Mouse (Mus musculus): Measurements from ENCODE around the gene Zfp445.
"Not testable (repeated sequence)": the region's sequence is repeated elsewhere in the genome, so short reads cannot be mapped to it uniquely, and the experiment has no call there.

Zfp445 gene

DNA sequence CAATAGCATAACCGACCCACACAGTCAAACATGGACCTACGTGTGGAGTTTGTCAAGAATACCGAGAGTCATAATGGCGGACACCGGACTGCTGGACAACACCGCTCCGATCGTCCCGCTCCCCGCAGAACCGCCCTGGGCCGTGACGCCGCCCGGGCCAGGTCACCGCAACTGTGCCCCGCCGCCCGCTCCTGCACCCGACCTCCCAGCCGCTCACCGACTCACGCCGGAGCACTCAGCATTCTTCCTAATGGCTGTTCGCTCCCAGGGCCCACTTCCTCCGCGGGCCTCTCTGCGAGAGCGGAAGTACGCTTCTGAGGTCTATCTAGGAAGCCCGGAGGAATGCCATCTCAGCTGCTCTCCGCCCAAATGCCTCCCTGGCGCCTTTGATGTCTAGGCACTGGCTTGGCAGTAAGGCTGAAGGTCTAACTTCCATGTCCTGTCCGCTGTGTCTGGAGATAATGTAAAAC, at the start of gene Zfp445:
Gene Zfp445 (minus strand): TSS at position 310 of the 470 bp plus-strand sequence.
- peak; percentile 88 for DNase-seq (ENCODE audit: low read depth, low spot score)
- Histone ChIP-seq H3K36me3 (ENCODE audit: control insufficient read depth, insufficient read depth, low read length, poor library complexity, severe bottlenecking) (peaks cover 6% of the 10 kb centered on the region), H3K27me3 (ENCODE audit: control insufficient read depth, insufficient read depth, low read length, poor library complexity, severe bottlenecking) (no peaks in the 10 kb centered on the region)

DNA sequence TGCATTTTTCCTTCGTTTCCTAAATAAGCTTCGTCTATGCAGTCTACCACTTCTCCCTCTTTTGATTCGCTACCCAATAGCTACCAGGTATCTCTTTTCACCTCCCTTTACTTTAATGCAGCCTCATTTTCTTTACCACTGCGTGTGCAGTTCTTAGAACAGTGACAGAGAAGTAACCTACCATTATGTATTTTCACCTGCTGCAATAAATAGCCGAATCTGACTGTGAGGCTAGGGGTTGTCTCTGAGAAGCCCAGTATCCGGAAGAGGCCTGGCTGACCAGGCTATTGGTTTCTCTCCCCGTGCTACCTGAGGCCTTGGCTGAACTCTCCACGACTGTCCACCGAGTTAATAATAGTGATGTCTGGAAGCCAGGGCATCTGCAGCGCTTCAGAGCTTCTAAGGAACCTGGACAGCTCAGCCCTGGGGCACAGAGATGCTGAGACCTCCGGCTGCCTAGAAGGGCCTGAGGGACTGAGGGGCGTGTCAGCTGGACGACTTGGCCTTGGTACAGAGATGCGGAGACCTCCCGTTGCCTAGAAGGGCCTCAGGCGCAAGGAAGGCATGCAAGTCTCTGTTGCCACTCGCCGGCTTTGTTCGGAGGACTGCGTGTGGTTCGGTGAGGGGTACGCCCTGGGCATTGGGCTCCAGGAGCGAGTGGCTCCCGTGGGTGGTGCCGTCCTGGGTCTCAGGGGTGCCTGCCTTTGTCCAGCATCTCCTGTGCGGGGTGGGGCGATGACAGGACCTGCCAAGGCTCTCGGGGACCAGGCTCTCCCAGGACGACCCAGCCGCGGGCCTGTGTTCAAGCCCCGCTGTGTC, 37.1 kb upstream of the Zfp445 start:
- Histone ChIP-seq H3K27me3 (ENCODE audit: control insufficient read depth, insufficient read depth, low read length, poor library complexity, severe bottlenecking) (no peaks in the 10 kb centered on the region), H3K36me3 (ENCODE audit: control insufficient read depth, insufficient read depth, low read length, poor library complexity, severe bottlenecking) (no peaks in the 10 kb centered on the region)
- no peak for DNase-seq (ENCODE audit: low read depth, low spot score)

DNA sequence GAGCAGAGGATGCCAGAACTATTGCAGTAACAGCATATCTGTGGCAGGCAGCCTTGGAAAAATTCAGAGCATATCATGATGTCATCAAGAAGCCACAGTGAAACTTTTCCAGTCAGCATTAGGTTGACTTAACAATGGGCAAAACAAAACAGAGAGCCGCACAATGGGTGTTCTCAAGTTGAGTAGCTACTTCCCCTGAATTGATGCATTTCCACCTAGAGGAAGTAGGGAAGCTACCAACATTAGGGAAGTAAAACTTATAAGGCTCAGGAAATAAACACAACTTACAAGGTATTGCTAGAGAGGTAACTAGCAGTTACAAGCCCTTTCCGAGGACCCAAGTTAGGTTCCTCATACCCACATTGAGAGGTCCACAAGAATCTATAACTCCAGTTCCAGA, 35.2 kb upstream of the Zfp445 start:
- no peaks in the 10 kb centered on the region for H3K27me3 ChIP-seq (ENCODE audit: control insufficient read depth, insufficient read depth, low read length, poor library complexity, severe bottlenecking)
- H3K36me3 ChIP-seq (ENCODE audit: control insufficient read depth, insufficient read depth, low read length, poor library complexity, severe bottlenecking), result no peaks in the 10 kb centered on the region
- no peak for DNase-seq (ENCODE audit: low read depth, low spot score)

DNA sequence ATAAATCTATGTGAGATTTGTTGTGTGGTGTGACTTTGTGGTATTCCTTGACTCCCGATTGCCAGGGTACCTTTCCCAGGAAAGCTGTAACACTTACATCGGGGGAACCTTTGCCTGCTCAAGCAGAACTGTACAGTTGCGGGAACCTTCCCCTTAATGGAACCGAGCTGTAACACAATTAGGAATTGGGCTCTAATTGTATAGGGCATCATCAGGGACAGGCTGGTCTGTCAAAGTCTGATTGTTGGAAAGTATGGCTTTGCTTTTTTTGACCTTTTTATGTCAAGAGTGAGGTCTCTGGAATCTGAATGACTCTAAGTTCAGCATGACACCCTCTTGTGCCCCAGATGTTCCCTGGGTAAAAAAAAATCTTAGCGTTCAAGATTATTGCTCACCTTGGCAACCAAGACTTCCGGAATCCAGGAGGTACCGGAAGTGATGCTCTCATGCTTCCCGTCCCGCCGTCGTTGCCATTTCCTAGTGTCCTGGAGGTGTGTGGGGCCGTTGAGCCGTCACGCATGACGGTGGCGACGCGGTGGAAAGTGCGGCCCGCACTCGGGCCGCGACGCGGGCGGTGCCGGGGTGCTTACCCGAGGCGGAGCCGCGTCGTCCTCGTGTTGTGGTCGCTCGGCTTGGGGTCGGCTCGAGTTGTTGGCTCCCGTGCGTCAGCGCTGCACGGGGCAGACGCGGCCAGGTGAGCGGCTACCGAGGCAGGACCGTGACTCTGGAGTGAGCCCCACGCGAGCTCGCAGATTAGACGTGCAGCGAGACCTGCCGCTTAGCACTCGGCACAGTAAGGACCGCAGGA, 20.8 kb upstream of the Zfp445 start:
- H3K27me3 ChIP-seq (ENCODE audit: control insufficient read depth, insufficient read depth, low read length, poor library complexity, severe bottlenecking), result no peaks in the 10 kb centered on the region; the same call in 1 of the 2 replicates
- DNase-seq (ENCODE audit: low read depth, low spot score), result peak; percentile 84
- no peaks in the 10 kb centered on the region for H3K36me3 ChIP-seq (ENCODE audit: control insufficient read depth, insufficient read depth, low read length, poor library complexity, severe bottlenecking)

DNA sequence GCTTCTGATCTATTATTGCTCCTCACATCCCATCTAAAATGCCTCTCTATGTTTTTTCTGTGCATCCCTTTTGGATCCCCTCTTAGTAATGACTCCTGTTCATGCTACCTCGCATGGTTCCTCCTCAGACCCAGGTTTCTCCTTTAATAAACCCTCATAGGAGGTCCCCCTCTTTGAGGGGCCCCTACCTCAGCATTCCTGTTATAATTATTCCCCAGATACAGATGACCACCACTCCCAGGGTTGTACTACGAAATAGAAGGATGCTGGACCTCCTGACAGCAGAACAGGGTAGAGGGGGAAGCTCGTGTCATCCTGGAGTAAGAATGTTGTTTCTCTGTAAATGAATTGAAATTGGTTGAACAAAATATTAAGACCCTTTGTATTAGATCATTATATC, 19.6 kb upstream of the Zfp445 start, which contains the start of gene Zkscan7:
Gene Zkscan7 (plus strand): TSS at position 301 of the 400 bp plus-strand sequence.
- H3K27me3 ChIP-seq (ENCODE audit: control insufficient read depth, insufficient read depth, low read length, poor library complexity, severe bottlenecking), result no peaks in the 10 kb centered on the region; the same call in 1 of the 2 replicates
- H3K36me3 ChIP-seq (ENCODE audit: control insufficient read depth, insufficient read depth, low read length, poor library complexity, severe bottlenecking), result no peaks in the 10 kb centered on the region
- no peak for DNase-seq (ENCODE audit: low read depth, low spot score)

DNA sequence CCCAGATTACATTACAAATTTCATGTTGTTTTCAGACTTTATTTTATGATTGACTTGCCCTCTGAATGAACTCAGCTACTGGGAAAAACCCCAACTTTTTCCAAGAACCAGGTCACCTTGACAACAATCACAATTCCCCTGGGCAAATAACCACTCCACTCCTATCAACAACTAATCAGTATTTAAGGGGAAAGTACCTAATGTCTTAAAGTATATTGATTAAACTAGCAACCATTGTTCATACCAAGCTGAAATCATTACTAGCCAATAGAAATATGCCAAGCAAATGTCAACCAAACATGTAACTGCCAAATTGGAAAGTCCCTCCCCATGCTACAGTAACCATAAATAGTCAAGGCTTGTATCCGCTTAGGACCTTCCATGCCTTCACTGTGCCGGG, 9.3 kb upstream of the Zfp445 start:
- Histone ChIP-seq H3K27me3 (ENCODE audit: control insufficient read depth, insufficient read depth, low read length, poor library complexity, severe bottlenecking) (no peaks in the 10 kb centered on the region), H3K36me3 (ENCODE audit: control insufficient read depth, insufficient read depth, low read length, poor library complexity, severe bottlenecking) (no peaks in the 10 kb centered on the region)
- no peak for DNase-seq (ENCODE audit: low read depth, low spot score)

DNA sequence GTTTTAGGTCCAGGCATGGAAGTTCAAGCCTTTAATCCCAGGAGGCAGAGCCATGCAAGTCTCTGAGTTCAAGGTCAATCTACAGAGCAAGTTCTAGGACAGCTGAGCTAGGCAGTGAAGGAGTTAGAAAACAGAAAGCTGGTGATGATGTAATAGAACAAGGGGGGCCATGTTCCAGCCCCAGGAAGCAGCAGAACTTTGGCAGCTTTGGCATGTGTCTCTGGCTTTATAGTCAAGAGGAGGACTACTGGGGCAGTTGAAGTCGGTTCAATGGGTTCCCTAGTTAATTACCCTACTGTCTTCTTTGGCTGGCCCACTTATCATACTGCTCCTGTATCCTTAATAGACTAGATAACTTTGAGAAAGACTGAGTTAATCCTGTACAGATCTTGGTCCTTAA, 8.8 kb upstream of the Zfp445 start:
- Histone ChIP-seq H3K36me3 (ENCODE audit: control insufficient read depth, insufficient read depth, low read length, poor library complexity, severe bottlenecking) (no peaks in the 10 kb centered on the region), H3K27me3 (ENCODE audit: control insufficient read depth, insufficient read depth, low read length, poor library complexity, severe bottlenecking) (no peaks in the 10 kb centered on the region)
- DNase-seq (ENCODE audit: low read depth, low spot score), result no peak

DNA sequence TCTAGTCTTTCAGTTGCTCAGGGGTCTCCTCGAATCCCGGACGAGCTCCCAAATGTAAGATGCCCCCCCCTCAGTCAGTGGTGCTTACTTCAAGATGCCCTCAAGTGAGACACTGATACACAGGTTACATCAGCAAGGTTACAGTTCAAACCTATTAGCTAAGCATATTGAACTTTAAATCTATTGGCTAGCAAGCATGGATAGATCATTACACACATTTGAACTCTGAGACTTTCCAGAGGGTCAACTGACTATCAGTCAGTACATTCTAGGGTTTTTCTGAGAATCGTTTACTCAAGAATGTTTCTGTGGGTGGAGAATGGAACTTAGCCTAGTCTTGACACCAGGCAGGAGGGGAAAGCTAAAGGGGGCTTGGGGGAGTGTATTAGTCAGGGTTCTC, 6.8 kb upstream of the Zfp445 start:
- no peak for DNase-seq (ENCODE audit: low read depth, low spot score)
- no peaks in the 10 kb centered on the region for H3K36me3 ChIP-seq (ENCODE audit: control insufficient read depth, insufficient read depth, low read length, poor library complexity, severe bottlenecking)
- H3K27me3 ChIP-seq (ENCODE audit: control insufficient read depth, insufficient read depth, low read length, poor library complexity, severe bottlenecking), result no peaks in the 10 kb centered on the region

DNA sequence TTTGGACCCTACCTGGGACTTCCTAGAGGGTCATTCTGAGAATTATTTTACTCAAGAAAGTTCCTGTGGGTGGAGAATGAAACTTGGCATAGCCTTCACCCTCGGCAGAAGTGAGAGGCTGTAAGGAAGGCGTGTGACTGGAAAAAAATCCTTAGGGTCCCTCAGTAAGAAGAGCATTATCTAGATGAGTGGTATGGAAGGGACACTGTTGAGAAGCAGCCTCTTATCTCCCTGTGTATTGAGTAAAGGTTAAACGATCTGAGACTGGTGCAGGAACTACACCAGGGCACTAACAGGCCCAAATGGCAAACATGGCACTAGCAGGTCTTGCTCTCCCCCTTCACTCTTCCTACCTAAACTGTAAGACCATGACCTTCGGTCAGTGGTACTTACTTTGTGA, 386 bp upstream of the Zfp445 start:
- DNase-seq (ENCODE audit: low read depth, low spot score), result no peak
- Histone ChIP-seq H3K27me3 (ENCODE audit: control insufficient read depth, insufficient read depth, low read length, poor library complexity, severe bottlenecking) (no peaks in the 10 kb centered on the region), H3K36me3 (ENCODE audit: control insufficient read depth, insufficient read depth, low read length, poor library complexity, severe bottlenecking) (peaks cover 4% of the 10 kb centered on the region)

DNA sequence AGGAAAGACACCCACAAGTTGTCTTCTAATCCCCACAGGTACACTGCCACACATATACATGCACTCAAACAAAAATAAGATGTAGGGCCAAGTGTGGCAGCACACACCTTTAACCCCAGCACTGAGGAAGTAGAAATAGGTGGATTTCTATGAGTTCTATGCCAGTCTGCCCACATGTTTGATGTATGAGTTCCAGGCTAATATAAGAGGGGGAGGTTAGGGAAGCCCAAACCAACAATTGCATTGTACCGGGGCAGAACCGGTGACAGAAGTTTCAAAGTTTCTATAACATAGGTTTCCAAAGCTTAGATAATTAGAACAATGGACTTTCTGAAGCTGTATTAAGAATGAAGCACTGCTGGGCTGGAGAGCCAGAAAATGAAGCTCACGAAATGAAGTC, 958 bp downstream of the Zfp445 start:
- DNase-seq (ENCODE audit: low read depth, low spot score), result no peak
- peaks cover 8% of the 10 kb centered on the region for H3K36me3 ChIP-seq (ENCODE audit: control insufficient read depth, insufficient read depth, low read length, poor library complexity, severe bottlenecking)
- no peaks in the 10 kb centered on the region for H3K27me3 ChIP-seq (ENCODE audit: control insufficient read depth, insufficient read depth, low read length, poor library complexity, severe bottlenecking)

DNA sequence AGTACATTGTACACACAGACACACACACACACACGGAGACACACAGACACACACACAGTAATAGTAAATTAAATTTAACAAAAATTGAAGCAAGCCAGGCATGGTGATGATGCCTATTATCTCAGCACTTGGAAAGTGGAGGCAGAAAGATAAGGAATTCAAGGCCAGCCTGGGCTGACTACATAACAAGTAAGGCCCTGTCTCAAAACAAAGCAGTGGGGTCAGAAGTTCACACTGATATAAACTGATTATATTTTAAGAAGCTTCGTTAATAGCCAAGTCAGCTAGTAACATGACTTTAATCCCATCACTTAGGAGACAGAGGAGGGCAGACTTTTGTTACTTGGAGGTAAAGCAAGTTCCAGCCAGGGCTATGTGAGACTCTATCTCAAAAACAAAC, 2.1 kb downstream of the Zfp445 start:
- no peak for DNase-seq (ENCODE audit: low read depth, low spot score)
- peaks cover 16% of the 10 kb centered on the region for H3K36me3 ChIP-seq (ENCODE audit: control insufficient read depth, insufficient read depth, low read length, poor library complexity, severe bottlenecking)

DNA sequence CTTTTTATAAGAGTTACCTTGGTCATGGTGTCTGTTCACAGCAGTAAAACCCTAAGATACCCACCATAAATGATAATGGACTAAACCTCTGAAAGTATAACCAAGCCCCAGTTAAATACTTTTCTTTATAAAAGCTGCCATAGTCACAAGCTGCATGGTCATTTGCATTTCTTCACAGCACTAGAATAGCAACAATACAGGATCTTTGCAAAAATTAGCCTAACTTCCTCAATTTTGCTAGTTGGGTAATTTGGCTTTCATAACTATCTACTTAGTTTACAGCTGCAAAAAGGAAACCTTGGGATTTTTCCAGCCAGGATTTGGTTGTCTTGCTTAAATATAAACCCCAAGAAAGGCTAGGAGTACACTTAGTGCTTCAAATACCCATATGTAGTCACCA, 5.1 kb downstream of the Zfp445 start:
- no peak for DNase-seq (ENCODE audit: low read depth, low spot score)
- Histone ChIP-seq H3K27me3 (ENCODE audit: control insufficient read depth, insufficient read depth, low read length, poor library complexity, severe bottlenecking) (no peaks in the 10 kb centered on the region), H3K36me3 (ENCODE audit: control insufficient read depth, insufficient read depth, low read length, poor library complexity, severe bottlenecking) (peaks cover 27% of the 10 kb centered on the region)

More for the DNA sequence above, 2.1 kb downstream of the Zfp445 start:
- H3K27me3 ChIP-seq (ENCODE audit: control insufficient read depth, insufficient read depth, low read length, poor library complexity, severe bottlenecking), result no peaks in the 10 kb centered on the region

DNA sequence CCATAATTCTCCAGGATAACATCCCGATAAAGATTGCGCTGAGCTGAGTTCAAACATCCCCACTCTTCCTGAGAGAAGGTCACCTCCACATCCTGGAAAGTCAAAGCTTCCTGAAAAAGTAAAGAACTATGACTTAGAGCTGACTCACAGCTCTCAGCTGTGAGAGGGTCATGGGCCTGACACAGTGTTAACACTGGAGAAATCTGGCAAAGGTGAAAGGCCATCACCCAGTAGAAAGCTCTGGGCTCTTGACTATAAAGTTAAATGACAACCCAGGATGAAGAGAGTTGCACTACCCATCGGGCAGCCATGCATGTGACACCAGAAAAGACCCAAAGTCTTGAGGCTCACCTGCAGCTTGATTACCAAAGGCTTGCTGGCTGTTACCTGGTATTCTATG, 9.1 kb downstream of the Zfp445 start:
- no peak for DNase-seq (ENCODE audit: low read depth, low spot score)
- peaks cover 48% of the 10 kb centered on the region for H3K36me3 ChIP-seq (ENCODE audit: control insufficient read depth, insufficient read depth, low read length, poor library complexity, severe bottlenecking)
- no peaks in the 10 kb centered on the region for H3K27me3 ChIP-seq (ENCODE audit: control insufficient read depth, insufficient read depth, low read length, poor library complexity, severe bottlenecking)

DNA sequence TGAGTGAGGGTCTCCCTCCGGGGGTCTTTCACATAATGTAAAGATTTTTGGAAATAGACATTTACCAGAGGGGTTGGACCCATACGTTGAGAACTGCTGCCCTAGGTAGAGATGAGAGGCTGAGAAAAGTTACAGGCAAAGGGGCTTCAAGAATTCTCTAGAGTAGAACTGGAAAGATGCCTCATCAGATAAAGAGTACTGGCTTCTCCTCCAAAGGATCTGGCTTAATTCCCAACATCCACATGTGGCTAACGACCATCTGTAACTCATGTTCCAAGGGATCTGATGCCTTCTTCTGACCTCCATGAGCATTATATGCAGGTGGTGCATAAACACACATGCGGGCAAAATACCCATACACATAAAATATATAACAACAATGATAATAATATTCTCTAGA, 10.2 kb downstream of the Zfp445 start:
- no peaks in the 10 kb centered on the region for H3K27me3 ChIP-seq (ENCODE audit: control insufficient read depth, insufficient read depth, low read length, poor library complexity, severe bottlenecking)
- no peak for DNase-seq (ENCODE audit: low read depth, low spot score)
- peaks cover 44% of the 10 kb centered on the region for H3K36me3 ChIP-seq (ENCODE audit: control insufficient read depth, insufficient read depth, low read length, poor library complexity, severe bottlenecking)

DNA sequence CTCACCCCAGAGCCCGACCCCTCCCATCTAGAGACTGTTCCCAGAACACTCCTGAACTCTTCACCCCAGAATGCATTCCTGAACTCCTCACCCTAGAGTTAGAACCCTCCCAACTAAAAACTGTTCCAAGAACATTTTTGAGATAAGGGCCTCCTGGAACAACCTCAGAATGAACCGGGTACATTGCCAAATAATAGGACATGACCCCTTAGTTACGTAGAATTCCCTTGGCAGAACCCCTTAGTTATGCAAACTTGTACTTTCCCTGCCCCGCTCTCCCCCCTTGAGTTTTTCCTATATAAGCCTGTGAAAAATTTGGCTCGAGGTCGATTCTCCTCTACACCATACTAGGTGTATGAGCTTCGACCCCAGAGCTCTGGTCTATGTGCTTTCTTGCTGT, 10.7 kb downstream of the Zfp445 start:
- DNase-seq (ENCODE audit: low read depth, low spot score), result not testable (repeated sequence)

More for the DNA sequence above, 10.7 kb downstream of the Zfp445 start:
- H3K27me3 ChIP-seq (ENCODE audit: control insufficient read depth, insufficient read depth, low read length, poor library complexity, severe bottlenecking), result not testable (repeated sequence)
- peaks cover 44% of the 10 kb centered on the region for H3K36me3 ChIP-seq (ENCODE audit: control insufficient read depth, insufficient read depth, low read length, poor library complexity, severe bottlenecking)
